Mouse (Mus musculus): Measurements from ENCODE around the gene Gm17728. TPM values are rescaled to one million over a fixed set of nuclear protein-coding genes. Genes with fewer than 3 reads are reported as not detected.

The Gm17728 gene
- not detected in 2 replicates for polyA plus RNA-seq (2015; fragmentation: Nextera tagmentation; extraction: Ambion mirVana)

GRCm38 (mm10) chr17:9421760-9422159, at the start of gene Gm17728:
TSS of gene Gm17728 (plus strand) at chr17:9422060.

Other genes starting within 250 kb of the Gm17728 start
- not detected in 2 replicates for gene Pabpc6, start 247.7 kb downstream of the Gm17728 start, polyA plus RNA-seq (2015; fragmentation: Nextera tagmentation; extraction: Ambion mirVana)

All from neural tube, postnatal 0 days (tissue).